ENCODE assay signal across 19 mouse cellular contexts in the genomic region with DNA sequence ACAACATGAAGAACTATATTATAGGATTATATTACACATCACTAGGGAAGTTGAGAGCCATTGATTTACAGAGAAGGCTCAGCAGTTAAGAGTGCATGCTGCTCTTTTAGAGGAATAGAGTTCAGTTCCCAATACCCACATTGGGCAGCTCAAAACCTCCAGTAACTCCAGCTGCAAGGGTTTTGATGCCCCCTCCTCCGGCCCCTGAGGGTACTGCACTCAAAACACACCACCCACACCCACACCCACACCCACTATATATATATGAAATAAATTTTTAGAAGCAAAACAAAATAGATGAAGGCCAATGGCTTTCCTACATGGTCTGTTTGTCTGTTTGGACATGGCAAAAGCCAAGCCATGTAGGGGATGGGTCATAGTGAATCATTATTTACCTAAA. TPM values are rescaled to one million over a fixed set of nuclear protein-coding genes. Genes with fewer than 3 reads are reported as not detected.
A peak's percentile ranks its signal among the peaks of the same experiment; 100 is the strongest.
DNase-seq lines count a peak whose midpoint lies in the region; ATAC-seq and TF ChIP-seq lines count a peak whose summit lies in the region.
"Had no signal": no experiment of that assay in that cellular context is flagged by ENCODE, and none has a peak within 500 bp of the region (broad histone marks: within the 10 kb centered on the region; RNA-seq: fewer than 3 reads in every experiment).

No protein-coding gene starts in this region.

- no peak for DNase-seq in liver, embryonic 14.5 days (ENCODE audit: low read depth in 3 of 3, low spot score in 3 of 3)
- no peak for DNase-seq in liver, embryonic 11.5 days (ENCODE audit: low spot score)
- peak; percentile 61 for DNase-seq in thymus, postnatal 4 days
- no peak for DNase-seq in thymus, adult 18-20 months
- DNase-seq in ZHBTc4 (ENCODE audit: low read depth, low spot score): peak; percentile 40
- no peak for DNase-seq in lung, postnatal 25 days (ENCODE audit: low spot score)
- DNase-seq: adrenal gland, adult 2 months; adrenal gland, postnatal 25 days; cerebellum, adult 18-20 months; cerebellum, adult 9-11 months; cerebellum, postnatal 36 days; gastrocnemius, adult 2 months; gastrocnemius, postnatal 25 days had no signal

- ATAC-seq in liver, embryonic 14.5 days (ENCODE audit: insufficient read depth): no peak
- no peak for ATAC-seq in liver, embryonic 11.5 days (replicated peaks; ENCODE audit: low FRiP score)
- no peak for ATAC-seq in forebrain, embryonic 16.5 days
- ATAC-seq: forebrain, embryonic 13.5 days; hindbrain, embryonic 16.5 days had no signal

- H3K9me3 ChIP-seq in liver, embryonic 14.5 days (ENCODE audit: control insufficient read depth, low read length): no peaks in the 10 kb centered on the region
- H3K9me3 ChIP-seq in liver, embryonic 11.5 days (ENCODE audit: control insufficient read depth, low read length): no peaks in the 10 kb centered on the region
- no peaks in the 10 kb centered on the region for H3K9me3 ChIP-seq in forebrain, embryonic 16.5 days (ENCODE audit: control insufficient read depth, low read length)
- H3K9me3 ChIP-seq: embryonic facial prominence, embryonic 13.5 days; forebrain, embryonic 13.5 days; hindbrain, embryonic 12.5 days had no signal

- no peak overlapping the region for H3K4me3 ChIP-seq in liver, embryonic 14.5 days (ENCODE audit: insufficient read depth in 1 of 2, low read depth in 2 of 2, low read length in 2 of 2)
- no peak overlapping the region for H3K4me3 ChIP-seq in liver, embryonic 11.5 days (ENCODE audit: low read depth, low read length)
- H3K4me3 ChIP-seq in forebrain, embryonic 16.5 days (replicated peaks; ENCODE audit: low read length): no peak overlapping the region
- H3K4me3 ChIP-seq: embryonic facial prominence, embryonic 13.5 days; forebrain, embryonic 13.5 days; gastrocnemius, adult 2 months; hindbrain, embryonic 12.5 days had no signal

- H3K9ac ChIP-seq in liver, embryonic 14.5 days (replicated peaks): no peak overlapping the region
- no peak overlapping the region for H3K9ac ChIP-seq in liver, embryonic 11.5 days (ENCODE audit: low read depth, low read length)
- H3K9ac ChIP-seq in forebrain, embryonic 16.5 days (replicated peaks; ENCODE audit: low read depth, low read length): no peak overlapping the region
- H3K9ac ChIP-seq: embryonic facial prominence, embryonic 13.5 days; forebrain, embryonic 13.5 days; hindbrain, embryonic 12.5 days had no signal

- H3K27me3 ChIP-seq in liver, embryonic 14.5 days (ENCODE audit: control insufficient read depth, insufficient read depth, low read length): no peaks in the 10 kb centered on the region
- H3K27me3 ChIP-seq in liver, embryonic 11.5 days (replicated peaks; ENCODE audit: control insufficient read depth, insufficient read depth, low read length): no peaks in the 10 kb centered on the region
- no peaks in the 10 kb centered on the region for H3K27me3 ChIP-seq in forebrain, embryonic 16.5 days (replicated peaks; ENCODE audit: control insufficient read depth, insufficient read depth, low read length)
- H3K27me3 ChIP-seq: CH12.LX; embryonic facial prominence, embryonic 13.5 days; forebrain, embryonic 13.5 days; hindbrain, embryonic 12.5 days had no signal

- no peak for TF ChIP-seq EP300 in liver, embryonic 14.5 days (IDR thresholded peaks at IDR 0.05; ENCODE audit: low read depth)

- H3K4me2 ChIP-seq in liver, embryonic 14.5 days (ENCODE audit: low read depth): no peak overlapping the region
- H3K4me2 ChIP-seq in liver, embryonic 11.5 days: no peak overlapping the region
- no peak overlapping the region for H3K4me2 ChIP-seq in forebrain, embryonic 16.5 days (ENCODE audit: low read length)
- H3K4me2 ChIP-seq: embryonic facial prominence, embryonic 13.5 days; forebrain, embryonic 13.5 days; hindbrain, embryonic 12.5 days had no signal

- H3K4me1 ChIP-seq in liver, embryonic 14.5 days (replicated peaks; ENCODE audit: control insufficient read depth in 2 of 2, insufficient read depth in 2 of 2, low read length in 1 of 2): peaks cover 0 to 10% of the 10 kb centered on the region in 2 experiments; a peak in 2 of 4 replicates
- H3K4me1 ChIP-seq in liver, embryonic 11.5 days (replicated peaks; ENCODE audit: control insufficient read depth, insufficient read depth, low read length): no peaks in the 10 kb centered on the region; the same call in 1 of the 2 replicates
- H3K4me1 ChIP-seq in forebrain, embryonic 16.5 days (replicated peaks; ENCODE audit: control insufficient read depth, insufficient read depth, low read length): peaks cover 5% of the 10 kb centered on the region; the same call in 1 of the 2 replicates

- 71% methylated on average over 1 of the region's 1 CpGs for WGBS in liver, embryonic 14.5 days (ENCODE audit: insufficient replicate concordance)
- WGBS in liver, embryonic 11.5 days: 83% methylated on average over 1 of the region's 1 CpGs
- 86% methylated on average over 1 of the region's 1 CpGs for WGBS in forebrain, embryonic 16.5 days

- TF ChIP-seq CTCF in liver, embryonic 14.5 days (IDR thresholded peaks at IDR 0.05; ENCODE audit: low read depth): 0 out of 2 replicates have a peak, but pooled peaks have one; percentile 17

- H3K27ac ChIP-seq in liver, embryonic 14.5 days: no peak overlapping the region
- no peak overlapping the region for H3K27ac ChIP-seq in liver, embryonic 11.5 days (ENCODE audit: low read depth, low read length)
- H3K27ac ChIP-seq in forebrain, embryonic 16.5 days (ENCODE audit: low read length): no peak overlapping the region
- H3K27ac ChIP-seq: embryonic facial prominence, embryonic 13.5 days; forebrain, embryonic 13.5 days; gastrocnemius, adult 2 months; hindbrain, embryonic 12.5 days had no signal

- no peaks in the 10 kb centered on the region for H3K36me3 ChIP-seq in liver, embryonic 14.5 days (replicated peaks; ENCODE audit: control insufficient read depth, insufficient read depth, low read depth)
- H3K36me3 ChIP-seq in liver, embryonic 11.5 days (ENCODE audit: control insufficient read depth, insufficient read depth, low read length): no peaks in the 10 kb centered on the region
- H3K36me3 ChIP-seq in forebrain, embryonic 16.5 days (ENCODE audit: control insufficient read depth, insufficient read depth): no peaks in the 10 kb centered on the region
- H3K36me3 ChIP-seq: embryonic facial prominence, embryonic 13.5 days; hindbrain, embryonic 12.5 days had no signal

RNA-seq across cellular contexts. Expression of gene Dennd4a, which starts 33.0 kb away (rescaled TPM):
- polyA plus RNA-seq in liver, embryonic 14.5 days (2012; rRNA removed): 29.0 and 36.1 TPM in 2 replicates
- polyA plus RNA-seq in liver, embryonic 14.5 days (2014; fragmentation: Nextera tagmentation; extraction: Ambion mirVana): 29.3 and 32.5 TPM in 2 replicates
- 19.1 and 22.6 TPM in 2 replicates for polyA plus RNA-seq in liver, embryonic 11.5 days (2014; fragmentation: Nextera tagmentation; extraction: Ambion mirVana)
- polyA plus RNA-seq in forebrain, embryonic 16.5 days (2015; fragmentation: Nextera tagmentation; extraction: Ambion mirVana): 9.7 and 11.6 TPM in 2 replicates

RNA-seq across cellular contexts. Expression of gene Rab11a, which starts 40.6 kb away (rescaled TPM):
- 37.0 and 89.6 TPM in 2 replicates for polyA plus RNA-seq in liver, embryonic 14.5 days (2012; rRNA removed)
- polyA plus RNA-seq in liver, embryonic 14.5 days (2014; fragmentation: Nextera tagmentation; extraction: Ambion mirVana): 233 and 243 TPM in 2 replicates
- polyA plus RNA-seq in liver, embryonic 11.5 days (2014; fragmentation: Nextera tagmentation; extraction: Ambion mirVana): 341 TPM in 2 replicates
- polyA plus RNA-seq in forebrain, embryonic 16.5 days (2015; fragmentation: Nextera tagmentation; extraction: Ambion mirVana): 396 and 403 TPM in 2 replicates

Comparison
In these comparisons a context has a peak if more than half of its experiments do, and no peak if none do; other contexts are left out.
1. DNase-seq: peak in thymus, postnatal 4 days (single experiment) and ZHBTc4 (single experiment); none in liver, embryonic 14.5 days (0 of 3), liver, embryonic 11.5 days (single experiment), thymus, adult 18-20 months (0 of 2) and lung, postnatal 25 days (single experiment).